Mouse (Mus musculus) forebrain, postnatal 0 days (tissue): ENCODE results near the gene Zfand2b. TPM values are rescaled to one million over a fixed set of nuclear protein-coding genes. Genes with fewer than 3 reads are reported as not detected.

Source experiments
- ATAC-seq: fragments of 200-750 bp; cut with Nextera tagmentation; 2 replicates; pipeline ENCODE4 v1.8.0; 2017; ENCODE audit warnings: mild to moderate bottlenecking, moderate library complexity
- DNase-seq: peaks from one replicate; pipeline ENCODE4 v3.0.0-alpha.2; 2015
- H3K27ac ChIP-seq: fragments of 300-500 bp; sonication (generic); 2 replicates; pipeline ENCODE4 v1.5.1; 2014; ENCODE audit warnings: low read depth, mild to moderate bottlenecking, antibody characterized with exemption, low read length, moderate library complexity, mixed read lengths
- H3K27me3 ChIP-seq: fragments of 300-500 bp; sonication (generic); 2 replicates; pipeline ENCODE4 v1.6.1; 2014; ENCODE audit warnings: mild to moderate bottlenecking, low read length, mixed read lengths; ENCODE audit not compliant: insufficient read depth
- H3K36me3 ChIP-seq: fragments of 300-500 bp; sonication (generic); 2 replicates; pipeline ENCODE4 v1.6.1; 2014; ENCODE audit warnings: mild to moderate bottlenecking, moderate library complexity; ENCODE audit not compliant: insufficient read depth
- H3K4me1 ChIP-seq: fragments of 300-500 bp; sonication (generic); 2 replicates; pipeline ENCODE4 v1.6.1; 2014; ENCODE audit warnings: antibody characterized with exemption; ENCODE audit not compliant: insufficient read depth
- H3K4me2 ChIP-seq: fragments of 300-500 bp; sonication (generic); 2 replicates; pipeline ENCODE4 v1.6.1; 2014; ENCODE audit warnings: low read depth, mild to moderate bottlenecking, moderate library complexity
- H3K4me3 ChIP-seq: fragments of 300-500 bp; sonication (generic); 2 replicates; pipeline ENCODE4 v1.5.1; 2014; ENCODE audit warnings: low read depth, low read length, mixed read lengths
- H3K9ac ChIP-seq: fragments of 300-500 bp; sonication (generic); 2 replicates; pipeline ENCODE4 v1.6.1; 2014; ENCODE audit warnings: mild to moderate bottlenecking
- H3K9me3 ChIP-seq: fragments of 300-500 bp; sonication (generic); 2 replicates; pipeline ENCODE4 v1.6.1; 2016; ENCODE audit warnings: low read length
- CTCF ChIP-seq: sonication (generic); IDR thresholded peaks from 2 replicates; pipeline ENCODE4 v1.5.1; 2016; ENCODE audit warnings: antibody characterized with exemption, control low read depth, low read depth
- WGBS: fragments of 180-500 bp; shearing (Covaris S2); extraction: QIAGEN DNeasy Blood & Tissue Kit; methylation state at CpG from one replicate; pipeline ENCODE4 v1.1.7; 2014; 5-methylcytosine and 5-hydroxymethylcytosine counted together
- polyA plus RNA-seq: library from polyadenylated mRNA; unstranded; fragments of >200 nt; fragmentation: Nextera tagmentation; extraction: Ambion mirVana; gene quantifications from 2 replicates; pipeline ENCODE4 v1.2.1, GENCODE M21; 2015
- total RNA-seq: library from RNA; depleted of rRNA; stranded (reverse); fragments of >200 nt; gene quantifications from 2 replicates; pipeline ENCODE4 v1.2.3, GENCODE M21; 2014

Gene Zfand2b
- total and polyA plus RNA-seq, 2 experiments from 2014 or later = 33.1 to 44.9 TPM

GRCm38 (mm10) chr1:75208967-75209678, 40.7 kb downstream of the Zfand2b start:
- 16% methylated on average over 34 of the region's 34 CpGs for WGBS
- peak overlapping the region; percentile 45 for H3K9ac ChIP-seq
- no peak for DNase-seq
- H3K36me3 ChIP-seq = peaks cover 20% of the 10 kb centered on the region
- H3K4me2 ChIP-seq = peak overlapping the region; percentile 45
- no peak for TF ChIP-seq CTCF
- no peaks in the 10 kb centered on the region for H3K9me3 ChIP-seq
- no peak for ATAC-seq
- no peak overlapping the region for H3K27ac ChIP-seq
- no peaks in the 10 kb centered on the region for H3K27me3 ChIP-seq
- H3K4me1 ChIP-seq = peaks cover 18% of the 10 kb centered on the region; the same call in 1 of the 2 replicates
- H3K4me3 ChIP-seq = peak overlapping the region; percentile 30

GRCm38 (mm10) chr1:75210136-75211087, 42.0 kb downstream of the Zfand2b start, which contains the start of the genes Glb1l and Stk16:
Gene Glb1l, minus strand, starts transcription at chr1:75210813.
Gene Stk16, plus strand, starts transcription at chr1:75210838.
- Histone ChIP-seq H3K9ac (peak within 1 kb of the TSS; percentile 89), H3K4me2 (peak within 1 kb of the TSS; percentile 74), H3K36me3 (peaks cover 33% of the 10 kb centered on the region), H3K9me3 (no peaks in the 10 kb centered on the region), H3K4me3 (peak within 1 kb of the TSS; percentile 84), H3K27ac (peak within 1 kb of the TSS; percentile 62; the same call in 1 of the 2 replicates), H3K4me1 (peaks cover 18% of the 10 kb centered on the region; the same call in 1 of the 2 replicates), H3K27me3 (no peaks in the 10 kb centered on the region)
- WGBS = 7% methylated on average over 42 of the region's 42 CpGs
- peak; percentile 97 for ATAC-seq
- TF ChIP-seq CTCF = no peak
- DNase-seq = peak; percentile 96

DNA sequence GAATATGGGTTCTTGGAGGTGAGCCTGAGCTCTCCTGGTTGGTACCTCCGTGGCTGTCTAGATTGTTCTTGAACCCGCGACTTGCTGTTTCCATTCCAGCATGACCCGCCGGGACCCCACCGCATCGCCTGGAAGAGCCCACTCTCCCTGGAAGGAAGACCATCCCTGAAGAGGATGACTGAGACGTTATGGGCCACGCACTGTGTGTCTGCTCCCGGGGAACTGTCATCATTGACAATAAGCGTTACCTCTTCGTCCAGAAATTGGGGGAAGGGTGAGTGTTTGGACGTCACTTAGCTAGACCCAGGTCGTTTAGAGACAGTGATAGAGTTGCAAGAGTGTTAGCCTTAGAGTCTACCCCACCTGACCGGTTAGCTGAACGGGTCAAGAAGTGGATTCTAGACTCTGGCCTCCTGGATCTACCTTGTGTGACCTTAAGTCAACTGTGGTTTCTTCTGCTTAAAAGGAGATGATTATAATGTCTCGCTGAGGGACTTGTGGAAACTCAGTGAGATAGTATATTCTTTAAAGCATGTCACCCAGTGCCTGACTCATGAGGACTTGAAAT, 42.8 kb downstream of the Zfand2b start:
- Histone ChIP-seq H3K9me3 (no peaks in the 10 kb centered on the region), H3K36me3 (peaks cover 38% of the 10 kb centered on the region), H3K4me1 (peaks cover 18% of the 10 kb centered on the region; the same call in 1 of the 2 replicates), H3K4me2 (peak overlapping the region; percentile 74), H3K9ac (peak overlapping the region; percentile 89), H3K4me3 (peak overlapping the region; percentile 84), H3K27me3 (no peaks in the 10 kb centered on the region), H3K27ac (peak overlapping the region; percentile 62; the same call in 1 of the 2 replicates)
- WGBS = 16% methylated on average over 17 of the region's 17 CpGs
- TF ChIP-seq CTCF = no peak
- ATAC-seq (no peak; the same call in 1 of the 2 replicates), DNase-seq (no peak)

DNA sequence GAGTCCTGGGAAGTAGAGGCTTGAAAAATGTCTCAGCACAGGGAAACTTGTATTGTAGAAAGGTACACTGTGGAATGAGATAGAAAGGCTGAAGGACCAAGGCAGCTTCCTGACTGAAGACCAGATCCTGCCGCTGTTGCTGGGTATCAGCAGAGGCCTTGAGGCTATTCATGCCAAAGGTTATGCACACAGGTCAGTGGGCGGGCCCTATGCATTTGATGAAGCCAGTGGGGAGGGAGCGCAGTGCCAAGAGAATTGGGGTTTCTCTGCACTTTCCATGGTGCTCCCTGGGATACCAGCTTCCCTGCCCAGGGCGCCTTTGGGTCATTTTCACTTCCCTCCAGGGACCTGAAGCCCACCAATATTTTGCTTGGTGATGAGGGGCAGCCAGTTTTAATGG, 44.1 kb downstream of the Zfand2b start:
- TF ChIP-seq CTCF = no peak
- 88% methylated on average over 4 of the region's 4 CpGs for WGBS
- ATAC-seq (no peak), DNase-seq (no peak)
- Histone ChIP-seq H3K27me3 (no peaks in the 10 kb centered on the region), H3K9me3 (no peaks in the 10 kb centered on the region), H3K4me2 (no peak overlapping the region), H3K36me3 (peaks cover 38% of the 10 kb centered on the region), H3K4me3 (no peak overlapping the region), H3K27ac (no peak overlapping the region), H3K9ac (no peak overlapping the region), H3K4me1 (peaks cover 18% of the 10 kb centered on the region; the same call in 1 of the 2 replicates)

DNA sequence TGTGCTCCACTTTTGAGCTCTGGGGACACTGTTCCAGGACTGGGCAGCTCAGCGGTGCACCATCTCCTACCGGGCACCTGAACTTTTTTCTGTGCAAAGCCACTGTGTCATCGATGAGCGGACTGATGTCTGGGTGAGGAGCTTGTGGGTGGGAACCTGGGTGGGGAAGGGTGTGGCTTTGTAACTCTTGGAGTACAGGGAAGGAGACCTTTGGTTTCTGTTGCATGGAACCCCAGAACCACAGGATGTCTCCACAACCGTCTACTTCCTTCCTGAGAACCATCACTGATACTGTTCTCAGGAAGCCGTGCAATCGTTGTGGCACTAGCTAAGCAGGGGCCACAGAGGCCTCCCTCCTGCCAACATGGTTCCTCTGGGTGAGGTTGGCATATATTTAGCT, 44.6 kb downstream of the Zfand2b start:
- H3K9ac ChIP-seq = no peak overlapping the region
- ATAC-seq = no peak
- H3K36me3 ChIP-seq = peaks cover 38% of the 10 kb centered on the region
- H3K4me1 ChIP-seq = peaks cover 18% of the 10 kb centered on the region; the same call in 1 of the 2 replicates
- WGBS = 95% methylated on average over 7 of the region's 7 CpGs
- no peak overlapping the region for H3K4me3 ChIP-seq
- no peaks in the 10 kb centered on the region for H3K27me3 ChIP-seq
- no peak for DNase-seq
- no peaks in the 10 kb centered on the region for H3K9me3 ChIP-seq
- no peak overlapping the region for H3K27ac ChIP-seq
- H3K4me2 ChIP-seq = no peak overlapping the region
- TF ChIP-seq CTCF = no peak

DNA sequence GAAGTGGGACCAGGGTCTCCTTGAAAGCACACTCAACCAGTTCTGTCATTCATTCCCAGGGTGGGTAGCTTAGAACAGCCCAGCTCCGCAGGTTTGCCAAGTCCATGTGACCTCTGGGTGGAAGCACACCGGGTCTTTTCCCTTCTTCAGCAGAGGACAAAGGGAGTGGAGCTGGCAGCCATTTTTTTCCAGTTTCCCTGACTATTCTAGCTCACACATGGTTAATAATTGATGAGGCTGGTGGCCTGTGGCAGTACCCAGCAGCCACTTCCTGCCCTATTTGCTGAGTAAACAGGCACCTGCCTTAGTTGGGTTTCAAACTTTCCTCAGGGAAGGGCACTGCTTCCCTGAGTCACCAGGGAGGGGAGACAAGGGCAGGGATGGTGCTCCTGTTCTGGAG, 46.0 kb downstream of the Zfand2b start:
- peaks cover 16% of the 10 kb centered on the region for H3K4me1 ChIP-seq
- WGBS = 78% methylated on average over 2 of the region's 2 CpGs
- H3K27me3 ChIP-seq = no peaks in the 10 kb centered on the region
- no peak for ATAC-seq
- no peak overlapping the region for H3K9ac ChIP-seq
- no peak for DNase-seq
- TF ChIP-seq CTCF = no peak
- no peak overlapping the region for H3K4me3 ChIP-seq
- no peak overlapping the region for H3K27ac ChIP-seq
- no peak overlapping the region for H3K4me2 ChIP-seq
- H3K9me3 ChIP-seq = no peaks in the 10 kb centered on the region
- H3K36me3 ChIP-seq = peaks cover 38% of the 10 kb centered on the region
